Mouse (Mus musculus) right cerebral cortex, adult 2 months (tissue): ENCODE results near the gene Ccdc106.
A peak's percentile ranks its signal among the peaks of the same experiment; 100 is the strongest.

Experiments
- DNase-seq, 2 experiments: peaks; one replicate each; pipeline ENCODE4 v3.0.0; 2021 to 2022; ENCODE audit warnings: low spot score in 2 of 2

Ccdc106 gene

GRCm38 (mm10) chr7:5080815-5081214 is 60.5 kb downstream of the Ccdc106 start:
- DNase-seq = no peak

GRCm38 (mm10) chr7:5081241-5081640 is 60.9 kb downstream of the Ccdc106 start:
- no peak for DNase-seq

GRCm38 (mm10) chr7:5081939-5082338 is 61.6 kb downstream of the Ccdc106 start:
- no peak for DNase-seq

- DNase-seq = no peak
These were observed 63.2 kb downstream of the Ccdc106 start for GRCm38 (mm10) chr7:5083325-5084105.

GRCm38 (mm10) chr7:5085512-5085911 is 65.2 kb downstream of the Ccdc106 start:
- DNase-seq = no peak

- no peak for DNase-seq
These were observed 66.6 kb downstream of the Ccdc106 start for GRCm38 (mm10) chr7:5086921-5087440.

- DNase-seq = no peak
These were observed 67.5 kb downstream of the Ccdc106 start for GRCm38 (mm10) chr7:5087886-5088285.

GRCm38 (mm10) chr7:5089853-5090252 is 69.5 kb downstream of the Ccdc106 start:
- DNase-seq = peak; percentile 55 to 64

- DNase-seq = peak; percentile 51 to 60
These were observed 70.8 kb downstream of the Ccdc106 start for GRCm38 (mm10) chr7:5091008-5091728.

- DNase-seq = no peak
These were observed 72.0 kb downstream of the Ccdc106 start for GRCm38 (mm10) chr7:5092381-5092780.

- DNase-seq = peak; percentile 35 to 39
These were observed 72.6 kb downstream of the Ccdc106 start for GRCm38 (mm10) chr7:5092831-5093510.

GRCm38 (mm10) chr7:5098769-5099168 is 78.4 kb downstream of the Ccdc106 start:
- DNase-seq = no peak

GRCm38 (mm10) chr7:5099796-5100195 is 79.4 kb downstream of the Ccdc106 start:
- no peak for DNase-seq

- no peak for DNase-seq
These were observed 80.8 kb downstream of the Ccdc106 start for GRCm38 (mm10) chr7:5101066-5101663.

GRCm38 (mm10) chr7:5102564-5102963 is 82.2 kb downstream of the Ccdc106 start:
- DNase-seq = no peak

GRCm38 (mm10) chr7:5108272-5108671 is 87.9 kb downstream of the Ccdc106 start:
- DNase-seq = no peak

GRCm38 (mm10) chr7:5109301-5109700 is 88.9 kb downstream of the Ccdc106 start:
- no peak for DNase-seq
